Mouse (Mus musculus): Measurements from ENCODE around the gene Rpl22.

The Rpl22 gene

GRCm38 (mm10) chr4:152325574-152326411 is at the start of gene Rpl22:
Gene Rpl22 (plus strand): TSS chr4:152325742.
- in situ Hi-C loops (cut with MboI; ENCODE audit: low sequenced_read_pairs), result no loop called here

- in situ Hi-C loops (cut with MboI; ENCODE audit: low sequenced_read_pairs), result no loop called here
Measured at GRCm38 (mm10) chr4:152276389-152277347, 48.9 kb upstream of the Rpl22 start.

- in situ Hi-C loops (cut with MboI; ENCODE audit: low sequenced_read_pairs), result no loop called here
Measured at GRCm38 (mm10) chr4:152277916-152278315, 47.6 kb upstream of the Rpl22 start.

- in situ Hi-C loops (cut with MboI; ENCODE audit: low sequenced_read_pairs), result no loop called here
Measured at GRCm38 (mm10) chr4:152278986-152279385, 46.6 kb upstream of the Rpl22 start.

GRCm38 (mm10) chr4:152281601-152282000 is 43.9 kb upstream of the Rpl22 start:
- in situ Hi-C loops (cut with MboI; ENCODE audit: low sequenced_read_pairs), result no loop called here

- in situ Hi-C loops (cut with MboI; ENCODE audit: low sequenced_read_pairs), result no loop called here
Measured at GRCm38 (mm10) chr4:152282721-152283120, 42.8 kb upstream of the Rpl22 start.

GRCm38 (mm10) chr4:152283186-152283950 is 42.2 kb upstream of the Rpl22 start:
- in situ Hi-C loops (cut with MboI; ENCODE audit: low sequenced_read_pairs), result no loop called here

- in situ Hi-C loops (cut with MboI; ENCODE audit: low sequenced_read_pairs), result no loop called here
Measured at GRCm38 (mm10) chr4:152285505-152285904, 40.0 kb upstream of the Rpl22 start.

- in situ Hi-C loops (cut with MboI; ENCODE audit: low sequenced_read_pairs), result no loop called here
Measured at GRCm38 (mm10) chr4:152286183-152286582, 39.4 kb upstream of the Rpl22 start.

GRCm38 (mm10) chr4:152286887-152287286 is 38.7 kb upstream of the Rpl22 start:
- in situ Hi-C loops (cut with MboI; ENCODE audit: low sequenced_read_pairs), result no loop called here

- in situ Hi-C loops (cut with MboI; ENCODE audit: low sequenced_read_pairs), result no loop called here
Measured at GRCm38 (mm10) chr4:152287317-152288120, 38.0 kb upstream of the Rpl22 start.

- in situ Hi-C loops (cut with MboI; ENCODE audit: low sequenced_read_pairs), result no loop called here
Measured at GRCm38 (mm10) chr4:152288398-152288945, 37.1 kb upstream of the Rpl22 start.

- in situ Hi-C loops (cut with MboI; ENCODE audit: low sequenced_read_pairs), result no loop called here
Measured at GRCm38 (mm10) chr4:152290385-152290784, 35.2 kb upstream of the Rpl22 start.

GRCm38 (mm10) chr4:152290991-152291390 is 34.6 kb upstream of the Rpl22 start:
- in situ Hi-C loops (cut with MboI; ENCODE audit: low sequenced_read_pairs), result no loop called here

GRCm38 (mm10) chr4:152291562-152291961 is 34.0 kb upstream of the Rpl22 start, which contains the start of gene Hes3:
Gene Hes3 (minus strand): TSS chr4:152291662.
- in situ Hi-C loops (cut with MboI; ENCODE audit: low sequenced_read_pairs), result no loop called here

GRCm38 (mm10) chr4:152292102-152292765 is 33.3 kb upstream of the Rpl22 start:
- in situ Hi-C loops (cut with MboI; ENCODE audit: low sequenced_read_pairs), result no loop called here

- in situ Hi-C loops (cut with MboI; ENCODE audit: low sequenced_read_pairs), result no loop called here
Measured at GRCm38 (mm10) chr4:152294188-152294929, 31.2 kb upstream of the Rpl22 start.

- in situ Hi-C loops (cut with MboI; ENCODE audit: low sequenced_read_pairs), result no loop called here
Measured at GRCm38 (mm10) chr4:152295916-152296315, 29.6 kb upstream of the Rpl22 start.

All from CH12F3 (cell line).